Mouse (Mus musculus): ENCODE measurements around the gene Gpank1. TPM values are rescaled to one million over a fixed set of nuclear protein-coding genes. Genes with fewer than 3 reads are reported as not detected.
A peak's percentile ranks its signal among the peaks of the same experiment; 100 is the strongest.
"Not testable (repeated sequence)": the region's sequence is repeated elsewhere in the genome, so short reads cannot be mapped to it uniquely, and the experiment has no call there.

Gene Gpank1
- total RNA-seq, 2 experiments from 2014 or later, result 13.0 to 15.2 TPM

DNA sequence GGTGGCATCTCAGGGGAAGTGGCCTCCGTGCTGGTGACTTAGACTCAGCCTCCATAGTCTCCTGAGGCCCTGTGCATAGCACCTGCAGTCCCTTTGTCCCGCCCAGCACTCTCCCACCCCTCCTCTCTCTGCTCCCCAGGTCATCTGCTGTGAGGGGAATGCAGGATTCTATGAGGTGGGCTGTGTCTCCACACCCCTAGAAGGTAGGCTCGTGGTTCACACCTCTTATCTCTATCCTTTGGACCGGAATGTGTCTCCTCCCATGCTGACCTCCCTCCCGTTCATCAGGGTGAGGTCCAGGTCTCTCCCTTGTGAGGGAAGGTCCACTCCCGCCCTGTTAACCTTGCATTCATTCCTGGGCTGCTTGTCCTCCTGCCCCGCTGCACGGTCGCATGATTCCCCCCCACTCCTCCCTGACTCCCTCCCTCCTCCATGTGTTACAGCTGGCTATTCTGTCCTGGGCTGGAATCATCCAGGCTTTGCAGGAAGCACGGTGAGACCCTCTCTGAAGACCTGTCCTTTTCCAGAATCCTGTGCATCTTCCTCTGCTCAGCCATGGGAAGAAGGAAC lies 21.0 kb upstream of the Gpank1 start:
- no peak for DNase-seq

DNA sequence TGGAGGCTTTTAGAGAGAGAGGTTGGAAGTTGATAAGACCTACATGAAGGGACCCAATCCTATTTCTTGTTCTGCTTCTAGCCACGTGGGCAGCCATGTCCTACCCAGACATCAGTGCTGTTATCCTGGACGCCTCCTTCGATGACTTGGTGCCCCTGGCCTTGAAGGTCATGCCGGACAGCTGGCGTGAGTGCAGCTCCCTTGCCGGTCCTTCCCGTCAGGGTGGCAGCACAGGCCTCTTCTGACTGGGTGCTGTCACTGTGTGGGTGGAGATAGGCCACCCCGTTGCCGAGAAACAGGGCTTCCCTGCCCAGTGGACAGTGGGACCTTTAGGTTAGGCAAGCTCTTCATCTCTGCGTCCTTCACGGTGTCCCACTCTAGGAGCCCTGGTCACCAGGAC lies 20.1 kb upstream of the Gpank1 start:
- no peak for DNase-seq

DNA sequence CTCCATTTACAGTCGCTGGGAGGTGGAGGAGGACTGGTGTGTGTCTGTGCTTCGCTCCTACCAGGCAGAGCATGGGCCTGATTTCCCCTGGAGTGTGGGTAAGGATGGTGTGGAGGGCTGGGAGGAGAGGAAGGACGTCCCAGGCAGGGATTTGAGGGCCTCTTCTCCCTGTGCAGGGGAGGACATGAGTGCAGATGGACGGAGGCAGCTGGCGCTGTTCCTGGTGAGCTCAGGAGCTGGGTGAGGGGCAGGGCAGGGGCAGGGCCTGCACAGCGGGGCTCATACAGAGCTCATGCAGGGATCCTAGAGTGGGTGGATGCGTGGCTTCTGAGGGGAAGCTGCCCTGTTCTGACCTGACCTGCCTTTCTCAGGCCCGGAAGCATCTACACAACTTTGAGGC lies 19.0 kb upstream of the Gpank1 start:
- DNase-seq, result no peak

DNA sequence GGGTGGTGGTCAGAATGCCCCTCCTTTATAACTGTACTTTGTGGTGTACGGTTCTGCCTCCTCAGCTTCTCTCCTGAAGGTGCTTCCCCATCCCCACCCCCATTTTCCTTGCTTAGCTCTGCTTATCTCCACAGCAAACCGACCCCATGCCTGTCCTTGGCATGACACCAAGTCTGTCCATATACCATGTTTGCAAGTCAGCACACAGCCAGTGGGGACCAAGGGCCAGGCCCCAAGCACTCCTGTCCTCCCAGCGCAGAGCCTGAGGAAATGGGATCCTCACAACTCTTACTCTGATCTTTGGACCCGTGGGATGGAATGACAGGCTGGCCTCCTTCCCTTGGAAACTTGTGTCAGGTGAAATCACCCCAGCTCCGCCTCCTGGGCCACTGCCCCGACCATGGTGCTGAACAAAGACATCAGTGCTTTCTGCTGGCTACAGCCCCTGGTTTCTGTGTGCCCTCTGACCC lies 18.0 kb upstream of the Gpank1 start:
- no peak for DNase-seq

DNA sequence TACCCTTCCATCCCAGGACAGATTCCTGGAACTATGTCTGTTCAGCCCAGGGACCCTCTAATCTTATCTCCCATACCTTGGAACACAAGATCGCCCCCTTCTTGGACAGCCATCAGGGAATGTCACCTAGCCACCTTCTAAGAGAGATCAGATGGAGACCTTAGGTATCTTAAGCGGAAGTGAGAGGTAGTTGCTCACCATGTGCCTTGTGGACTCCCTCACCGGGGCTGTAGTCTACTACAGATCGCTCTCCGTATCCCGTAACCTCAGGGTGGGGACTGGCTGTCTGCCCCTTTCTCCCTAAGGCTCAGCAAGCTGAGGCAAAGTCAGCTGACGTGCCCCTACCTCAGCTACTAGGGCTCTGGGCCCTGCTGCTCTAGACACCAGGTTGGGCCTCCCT lies 17.2 kb upstream of the Gpank1 start:
- no peak for DNase-seq

DNA sequence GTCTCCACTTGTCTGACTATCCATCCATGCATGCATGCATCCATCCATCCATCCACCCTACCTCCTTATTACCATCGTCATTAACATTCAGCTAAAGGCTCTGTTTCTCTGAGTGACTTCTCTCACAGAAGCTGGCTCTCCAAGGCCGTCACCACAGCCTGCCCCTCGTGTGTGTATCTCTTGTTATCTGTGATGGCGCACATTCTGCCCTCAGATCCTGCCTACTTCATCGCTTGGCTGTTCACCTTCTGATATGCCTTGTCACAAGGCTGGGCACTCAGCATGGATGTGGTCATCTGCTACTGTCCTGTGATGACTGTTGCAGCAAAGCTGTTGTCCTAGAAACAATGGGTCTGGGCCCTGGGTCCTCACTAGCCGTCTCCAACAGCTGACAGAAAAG lies 16.5 kb upstream of the Gpank1 start:
- DNase-seq, result no peak

DNA sequence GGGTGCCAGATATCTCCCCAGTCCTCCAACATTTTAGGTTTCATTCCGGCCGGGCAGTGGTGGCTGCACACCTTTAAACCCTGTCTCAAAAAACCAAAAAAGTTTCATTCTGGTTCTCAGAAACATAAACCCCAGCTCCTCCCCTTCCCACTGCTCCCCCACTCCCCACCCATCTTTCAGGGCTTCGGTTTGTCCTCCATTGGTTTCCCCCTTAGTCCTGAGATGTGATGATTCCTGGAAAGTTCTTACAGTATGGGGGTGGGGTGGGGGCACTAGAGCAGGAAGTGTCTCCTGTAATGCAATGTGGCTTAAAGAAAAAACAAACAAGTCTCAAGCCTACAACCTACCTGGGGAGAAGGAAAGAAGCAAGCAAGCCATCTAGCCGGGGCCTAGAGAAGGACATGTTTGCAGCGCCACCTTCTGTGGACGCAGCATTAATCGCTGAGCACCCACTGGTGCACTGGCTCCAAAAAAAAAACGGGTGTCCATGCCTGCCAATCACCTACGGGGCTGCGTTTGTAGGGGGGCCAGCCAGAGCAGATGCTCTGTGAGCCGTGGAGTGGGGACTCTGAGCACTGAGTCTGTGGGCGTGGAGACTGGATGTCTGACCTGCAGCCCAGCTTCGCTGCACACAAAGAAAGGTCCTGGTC lies 15.4 kb upstream of the Gpank1 start:
- DNase-seq, result no peak

DNA sequence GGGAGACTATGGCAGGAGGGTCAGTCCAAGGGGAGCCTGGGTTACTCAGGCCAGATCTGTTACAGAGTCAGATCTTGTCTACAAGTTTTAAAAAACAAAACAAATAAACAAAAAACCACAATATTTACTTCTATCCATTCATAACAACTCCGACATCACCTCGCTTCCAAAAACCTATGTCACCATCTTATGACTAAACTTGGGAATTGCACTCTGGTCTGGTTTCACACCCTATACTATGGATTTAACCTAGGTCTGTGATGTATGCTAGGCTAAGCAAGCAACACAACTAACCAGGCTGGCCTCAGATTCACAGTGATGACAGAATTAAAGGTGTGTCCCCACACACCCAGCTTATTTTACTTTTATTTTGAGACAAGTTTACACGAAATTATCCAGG lies 14.7 kb upstream of the Gpank1 start:
- DNase-seq, result no peak

DNA sequence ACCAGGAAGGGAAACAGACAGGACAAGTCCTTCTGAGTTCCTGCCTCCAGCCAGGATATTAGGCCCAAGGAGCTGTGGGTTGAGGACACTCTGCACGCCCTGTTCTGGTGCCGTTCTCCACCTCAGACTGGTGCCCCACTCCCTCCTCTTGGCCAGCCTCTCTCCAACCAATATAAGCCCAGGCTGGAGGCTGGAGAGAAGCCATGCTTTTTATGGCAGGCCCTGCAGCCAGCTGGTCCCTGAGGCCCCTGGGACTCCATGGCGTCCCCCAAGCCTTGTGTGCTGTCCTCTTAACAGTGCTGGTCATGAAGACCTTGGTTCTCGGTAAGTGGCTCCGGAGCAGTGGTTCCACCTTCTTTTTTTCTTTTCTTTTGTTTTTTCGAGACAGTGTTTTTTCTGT lies 13.2 kb upstream of the Gpank1 start, which contains the start of gene Ly6g5c:
Gene Ly6g5c, plus strand, starts transcription at position 183 of the 400 bp plus-strand sequence.
- no peak for DNase-seq

DNA sequence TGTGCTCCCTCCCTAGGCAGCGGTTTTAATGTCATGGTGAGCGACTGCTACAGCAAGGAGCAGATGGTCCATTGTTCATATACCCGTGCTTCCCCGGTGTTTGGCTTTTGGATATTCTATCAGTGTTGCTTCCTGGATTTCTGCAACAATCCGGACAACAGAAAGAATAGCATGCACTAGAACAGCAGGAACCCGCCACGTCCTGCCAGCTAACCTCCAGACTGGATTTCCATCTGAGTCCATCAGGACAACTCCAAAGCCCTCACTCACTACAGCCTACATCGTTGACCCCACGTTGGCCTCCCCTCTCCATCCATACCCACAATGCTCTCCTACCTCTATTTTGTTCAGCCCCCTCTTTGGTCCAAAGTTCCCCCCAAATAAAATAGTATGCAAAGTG lies 9.5 kb upstream of the Gpank1 start:
- no peak for DNase-seq

DNA sequence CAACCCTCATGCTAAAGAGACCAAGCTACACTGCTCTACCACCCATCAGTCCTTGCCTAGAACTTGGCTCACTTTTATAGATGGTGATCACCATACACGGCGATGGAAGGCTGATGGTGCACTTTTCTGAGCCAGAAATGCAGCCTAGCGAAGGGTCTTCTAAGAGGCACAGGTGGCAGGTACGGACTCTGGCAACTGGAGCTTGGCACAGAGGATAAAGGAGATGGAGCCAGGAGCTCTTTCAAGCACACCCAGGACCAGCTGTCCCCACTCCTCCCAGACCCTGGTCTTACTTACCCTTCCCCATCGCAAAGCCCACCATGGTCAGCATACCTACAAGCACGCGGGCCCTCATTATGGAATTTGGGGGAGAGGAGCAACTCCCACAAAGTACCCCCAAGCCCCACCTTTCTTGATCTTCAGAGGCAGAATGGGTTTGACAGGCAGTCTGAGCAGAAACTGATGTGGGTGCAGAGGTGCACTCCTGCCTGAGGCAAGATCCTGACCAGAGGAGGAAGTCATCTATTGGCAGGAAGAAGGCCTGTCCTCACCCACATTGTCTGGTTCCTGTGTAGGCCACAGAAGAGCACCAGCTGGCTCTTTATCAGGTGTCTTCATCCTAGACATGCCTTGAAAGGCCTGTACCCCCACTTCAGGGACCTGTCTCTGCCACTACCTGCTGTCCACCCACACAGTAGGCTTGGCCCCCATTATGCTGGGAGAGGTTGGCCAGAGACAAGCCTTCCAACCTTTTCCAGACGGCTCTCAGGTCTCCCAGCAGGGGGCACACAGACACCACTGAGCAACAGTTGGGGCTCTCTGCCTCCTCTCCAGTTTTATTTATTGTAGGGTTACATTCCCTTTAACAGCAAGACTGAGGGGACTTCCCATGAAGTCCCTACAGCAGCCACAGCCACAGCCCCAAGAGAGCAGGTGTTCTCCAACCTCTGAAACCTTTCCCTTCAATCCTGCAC lies 5.9 kb upstream of the Gpank1 start, which contains the start of gene Ly6g5b:
Gene Ly6g5b, minus strand, starts transcription at position 383 of the 974 bp plus-strand sequence.
- no peak for DNase-seq

DNA sequence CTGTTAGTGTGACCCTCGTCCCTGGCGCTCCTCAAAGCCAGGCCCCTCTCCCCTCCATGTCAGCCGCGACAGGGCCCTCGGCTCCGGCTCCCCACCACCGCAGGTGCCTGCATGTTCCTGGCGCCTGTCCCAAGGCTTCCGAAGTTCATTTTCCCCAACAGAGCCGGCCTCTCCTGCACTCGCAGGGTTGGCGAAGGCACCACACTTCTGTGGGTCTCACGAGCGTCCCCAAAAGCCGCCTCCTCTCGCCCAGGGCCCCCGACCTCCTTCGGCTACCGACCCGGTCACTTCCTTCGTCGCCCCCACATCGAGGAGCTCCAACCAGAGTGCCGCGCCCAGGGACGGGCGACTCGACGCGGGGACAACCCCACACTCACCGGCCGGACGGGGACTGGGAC lies 511 bp upstream of the Gpank1 start:
- DNase-seq, result no peak

DNA sequence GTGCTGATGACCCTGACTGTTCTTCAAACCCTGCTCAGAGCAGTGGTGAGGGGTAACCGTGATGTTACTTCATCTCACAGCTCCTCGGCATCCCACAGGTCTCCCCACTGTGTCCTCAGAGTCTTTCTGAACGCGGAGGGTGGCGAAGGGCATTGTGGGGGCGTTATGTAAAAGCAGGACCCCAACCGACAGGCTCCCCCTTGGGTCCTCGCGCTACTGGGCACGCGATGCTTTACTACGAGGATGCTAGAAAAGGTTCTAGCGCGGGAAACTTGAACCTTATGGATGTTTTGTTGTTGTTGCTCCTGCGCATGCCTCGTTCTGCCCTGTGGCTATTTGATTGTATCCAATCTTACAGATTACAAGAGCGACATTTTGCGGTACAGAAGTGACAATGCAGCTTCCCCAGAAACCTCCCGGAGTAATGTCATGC lies 632 bp downstream of the Gpank1 start, which contains the start of gene Csnk2b:
Gene Csnk2b, minus strand, starts transcription at position 183 of the 433 bp plus-strand sequence.
- DNase-seq, result peak; percentile 64 to 67

DNA sequence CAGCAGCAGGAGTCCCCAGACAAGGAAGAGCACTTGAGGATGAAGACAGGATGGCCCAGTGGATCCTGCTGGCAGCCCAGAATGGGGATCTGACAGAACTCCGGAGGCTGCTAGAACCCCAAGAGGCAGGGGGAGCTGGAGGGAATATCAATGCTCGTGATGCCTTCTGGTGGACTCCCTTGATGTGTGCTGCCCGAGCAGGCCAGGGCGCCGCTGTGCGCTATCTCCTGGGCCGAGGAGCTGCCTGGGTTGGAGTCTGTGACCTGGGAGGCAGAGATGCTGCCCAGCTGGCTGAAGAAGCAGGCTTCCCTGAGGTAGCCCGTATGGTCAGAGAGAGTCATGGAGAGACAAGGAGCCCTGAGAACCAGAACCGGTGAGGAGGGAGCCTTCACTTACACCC lies 2.0 kb downstream of the Gpank1 start:
- not testable (repeated sequence) for DNase-seq

DNA sequence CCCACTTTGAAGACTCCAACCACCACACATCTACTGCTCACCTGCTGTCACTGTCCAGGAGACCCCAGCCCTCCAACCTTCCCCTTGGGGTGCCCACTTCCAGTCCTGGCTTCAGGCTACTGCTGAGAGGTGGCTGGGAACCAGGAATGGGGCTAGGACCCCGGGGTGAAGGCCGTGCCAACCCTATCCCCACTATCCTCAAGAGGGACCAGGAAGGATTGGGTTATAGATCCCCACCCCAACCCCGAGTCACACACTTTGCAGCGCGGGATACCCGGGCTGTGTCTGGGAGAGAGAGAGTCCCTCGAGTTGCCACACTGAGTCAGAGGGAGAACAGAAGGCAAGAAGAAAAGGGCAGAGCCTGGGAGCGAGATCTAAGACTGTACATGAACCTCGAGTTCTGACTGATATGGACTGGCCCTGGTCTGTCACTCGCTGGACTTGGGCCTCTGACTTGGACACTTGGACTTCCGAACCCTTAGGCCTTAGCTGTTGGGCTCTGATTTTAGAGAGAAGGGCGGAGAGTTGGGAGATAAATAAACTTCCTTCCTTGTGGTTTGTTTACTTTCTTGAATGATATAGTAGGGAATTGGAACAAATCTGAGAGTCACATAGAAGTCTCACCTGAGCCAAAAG lies 3.1 kb downstream of the Gpank1 start:
- DNase-seq, result not testable (repeated sequence)

DNA sequence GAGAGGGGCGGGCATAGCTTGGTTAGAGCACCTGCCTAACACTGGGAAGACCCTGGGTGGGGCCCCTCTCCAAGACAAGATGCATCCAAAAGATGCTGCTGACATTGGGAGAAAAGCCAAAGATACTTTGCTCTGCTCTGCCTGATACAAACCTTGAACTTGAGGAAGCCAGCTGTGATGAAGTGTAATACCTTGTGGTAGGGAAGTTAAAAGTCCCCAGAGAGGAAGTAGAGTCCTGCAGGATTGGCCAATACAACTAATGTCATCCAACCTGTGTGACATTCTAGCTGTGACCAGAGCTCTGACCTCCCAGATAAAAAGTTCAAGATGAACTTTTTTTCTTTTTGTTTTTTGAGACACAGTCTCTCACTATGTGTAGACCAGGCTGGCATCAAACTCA lies 3.8 kb downstream of the Gpank1 start:
- no peak for DNase-seq

DNA sequence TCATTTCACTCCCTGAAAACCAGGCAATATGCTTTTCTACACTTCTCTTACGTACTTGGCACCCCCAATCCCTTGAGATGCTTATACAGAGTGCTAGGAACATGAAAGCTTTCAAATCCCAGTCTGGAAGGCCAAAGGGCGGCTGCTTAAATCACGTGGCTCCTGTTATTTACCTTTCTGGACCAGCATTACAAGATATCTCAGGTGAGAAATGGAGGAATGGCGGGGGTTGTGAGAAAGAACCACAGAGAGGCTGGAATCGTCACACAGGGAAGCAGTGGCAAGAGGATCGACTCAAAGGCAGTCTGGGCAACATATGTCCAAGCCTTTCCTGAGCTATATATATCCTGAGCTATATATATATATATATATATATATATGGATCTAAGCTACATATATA lies 4.3 kb downstream of the Gpank1 start:
- no peak for DNase-seq

DNA sequence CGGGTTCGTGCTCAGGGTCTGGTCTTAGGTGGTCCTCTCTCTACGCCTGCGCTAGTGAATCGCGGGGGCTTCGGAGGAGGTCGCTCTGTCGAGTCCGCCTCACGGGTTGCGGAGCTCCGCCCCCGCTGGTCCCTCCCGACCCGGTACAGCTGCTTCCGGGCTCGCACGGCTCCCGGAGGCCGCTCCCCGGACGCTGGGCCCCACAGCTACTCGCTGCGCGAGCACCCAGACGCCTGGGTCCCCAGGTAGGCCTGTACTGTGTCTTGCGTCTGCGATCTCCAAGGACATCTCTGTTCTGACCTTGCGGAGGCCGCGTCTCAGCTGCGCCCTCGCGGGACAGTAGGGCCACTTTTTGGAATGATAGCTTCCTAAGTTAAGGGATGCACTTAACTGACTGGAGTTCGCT lies 5.0 kb downstream of the Gpank1 start, which contains the start of gene D17H6S53E:
Gene D17H6S53E, plus strand, starts transcription at position 168 of the 406 bp plus-strand sequence.
- peak; percentile 73 to 78 for DNase-seq

DNA sequence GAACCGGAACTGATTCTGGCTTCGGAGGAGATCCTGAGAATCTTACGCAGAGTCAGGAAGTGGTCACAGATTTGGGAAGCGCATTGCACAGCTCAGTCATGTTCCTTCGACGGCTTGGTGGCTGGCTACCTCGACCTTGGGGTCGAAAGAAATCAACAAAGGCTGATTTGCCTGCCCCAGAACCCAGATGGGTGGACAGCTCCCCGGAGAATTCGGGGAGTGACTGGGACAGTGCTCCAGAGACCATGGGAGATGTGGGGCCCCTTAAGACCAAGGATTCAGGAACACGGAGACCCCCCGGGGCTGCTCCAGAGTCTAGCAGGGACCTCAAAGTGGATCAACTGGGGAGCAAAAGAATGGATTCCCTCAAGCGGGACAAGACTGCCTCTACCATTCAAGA lies 5.8 kb downstream of the Gpank1 start:
- no peak for DNase-seq

DNA sequence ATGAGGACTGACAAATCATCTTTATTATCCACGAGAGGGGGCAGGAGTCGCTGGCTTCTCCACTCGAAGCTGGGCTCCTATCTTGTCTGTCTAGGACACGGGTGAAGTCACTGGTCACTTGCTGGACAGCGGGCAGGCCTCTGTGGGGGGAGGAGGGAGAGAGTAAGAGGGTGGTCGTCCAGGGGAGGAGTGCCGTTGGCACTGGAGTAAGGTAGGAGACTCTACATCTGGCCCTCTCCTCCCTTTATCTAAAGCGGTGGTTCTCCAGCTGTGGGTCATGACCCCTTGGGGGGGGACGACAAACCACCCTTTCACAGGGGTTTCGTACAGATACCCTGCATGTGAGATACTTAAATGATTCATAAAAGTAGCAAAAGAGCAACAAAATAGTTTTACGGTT lies 7.7 kb downstream of the Gpank1 start:
- no peak for DNase-seq

DNA sequence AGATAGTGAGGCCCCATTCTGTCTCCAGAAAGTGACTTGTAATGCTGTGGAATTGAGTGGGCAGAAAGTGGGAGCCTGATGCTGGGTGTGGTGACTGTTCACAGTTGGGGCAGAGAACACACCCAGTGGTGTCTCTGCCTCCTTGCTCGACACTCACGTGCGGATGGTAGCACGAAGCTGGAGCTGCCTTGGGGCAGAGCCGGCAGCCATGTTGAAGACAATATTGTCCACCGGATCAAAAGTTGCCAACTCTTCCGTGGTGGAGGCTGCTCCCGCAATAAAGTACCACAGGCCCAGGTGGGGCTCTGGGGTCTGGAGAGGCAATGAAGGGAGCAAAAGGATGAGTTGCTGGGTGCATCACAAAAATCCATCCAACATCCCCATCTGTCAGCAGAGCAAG lies 9.8 kb downstream of the Gpank1 start:
- no peak for DNase-seq

DNA sequence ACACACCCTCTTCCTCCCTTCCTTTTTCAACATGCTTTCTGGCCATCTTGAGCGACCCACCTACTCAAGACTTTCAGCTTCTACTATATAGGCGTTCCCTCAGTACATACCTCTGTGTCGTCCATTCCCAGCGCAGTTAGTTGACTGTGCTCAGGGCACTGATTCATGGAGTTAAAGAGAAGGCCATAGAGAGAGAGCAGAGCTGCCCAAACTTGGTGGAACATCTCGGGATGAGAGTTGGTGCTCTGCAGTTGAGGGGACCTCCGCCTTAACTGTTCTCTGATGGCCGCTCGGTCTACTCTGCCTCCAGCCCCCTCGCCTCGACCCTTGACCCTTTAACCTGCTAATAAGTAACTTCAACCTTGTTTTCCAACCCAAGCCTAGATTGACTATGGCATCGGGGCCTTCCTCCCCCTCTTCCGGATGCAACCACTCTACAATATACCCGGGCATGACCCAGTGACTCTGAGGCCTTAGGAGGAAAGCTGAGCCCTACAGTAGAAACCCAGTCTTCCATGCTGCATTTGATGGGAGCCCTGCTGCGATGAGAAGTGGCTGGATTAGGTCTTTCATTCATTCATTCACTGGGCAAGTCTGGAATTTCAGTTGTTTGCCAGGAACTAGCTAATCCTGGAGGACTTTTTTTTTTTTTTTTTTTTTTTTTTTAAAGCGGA lies 10.4 kb downstream of the Gpank1 start, which contains the start of gene Apom:
Gene Apom, minus strand, starts transcription at position 551 of the 674 bp plus-strand sequence.
- no peak for DNase-seq

Data from layer of hippocampus, postnatal 36 days (tissue).